Mouse (Mus musculus) C2C12 (cell line): ENCODE results near the gene Gm12886. TPM values are rescaled to one million over a fixed set of nuclear protein-coding genes. Genes with fewer than 3 reads are reported as not detected.

Experiments used
- H3K27me3 ChIP-seq: one replicate; pipeline ENCODE4 v1.6.1; 2011; ENCODE audit not compliant: control insufficient read depth, insufficient read depth, insufficient read length
- H3K36me3 ChIP-seq: one replicate; pipeline ENCODE4 v1.6.1; 2011; ENCODE audit not compliant: control insufficient read depth, insufficient read depth
- H3K4me3 ChIP-seq: one replicate; pipeline ENCODE4 v1.5.1; 2011; ENCODE audit warnings: mild to moderate bottlenecking, control low read depth; ENCODE audit not compliant: poor library complexity, insufficient read depth, severe bottlenecking
- H3K79me2 ChIP-seq: one replicate; pipeline ENCODE4 v1.6.1; 2011; ENCODE audit not compliant: control insufficient read depth, insufficient read depth
- H3K79me3 ChIP-seq: one replicate; pipeline ENCODE4 v1.6.1; 2011; ENCODE audit warnings: low read depth, control low read depth
- H3ac ChIP-seq: one replicate; pipeline ENCODE3; 2011; ENCODE audit warnings: low read depth; ENCODE audit not compliant: control insufficient read depth, insufficient read length
- CEBPB ChIP-seq: IDR thresholded peaks from one replicate; pipeline ENCODE4 v1.6.1; 2011; ENCODE audit warnings: low read depth, mild to moderate bottlenecking, control low read depth, moderate library complexity
- CTCF ChIP-seq: IDR thresholded peaks from one replicate; pipeline ENCODE4 v1.5.1; 2011; ENCODE audit not compliant: control insufficient read depth, insufficient read depth, insufficient read length
- FOSL1 ChIP-seq: IDR thresholded peaks from one replicate; pipeline ENCODE4 v1.8.0; 2011; ENCODE audit warnings: mild to moderate bottlenecking, low read length; ENCODE audit not compliant: poor library complexity, insufficient read depth, severe bottlenecking
- MAX ChIP-seq: IDR thresholded peaks from one replicate; pipeline ENCODE4 v1.6.1; 2011; ENCODE audit warnings: mild to moderate bottlenecking, control low read depth
- MYOD1 ChIP-seq: IDR thresholded peaks from one replicate; pipeline ENCODE4 v1.6.1; 2011; ENCODE audit warnings: low read depth; ENCODE audit not compliant: control insufficient read depth, insufficient read length
- MYOG ChIP-seq: IDR thresholded peaks from one replicate; pipeline ENCODE4 v1.6.1; 2011; ENCODE audit not compliant: control insufficient read depth, insufficient read length; ENCODE audit errors: extremely low read depth
- USF1 ChIP-seq: IDR thresholded peaks from one replicate; pipeline ENCODE4 v1.6.1; 2011; ENCODE audit warnings: low read depth, mild to moderate bottlenecking, control low read depth, moderate library complexity
- long read RNA-seq, 2 experiments: library from polyadenylated mRNA; unstranded; transcript quantifications; one replicate each; pipeline ENCODE4 v2.0.0; 2019 to 2020
- polyA plus RNA-seq: library from polyadenylated mRNA; unstranded; fragments of >200 nt; fragmentation: generic; extraction: Trizol; gene quantifications from one replicate; pipeline ENCODE4 v1.2.1, GENCODE M21; 2012; ENCODE audit warnings: missing spikeins

Gene Gm12886
- polyA plus RNA-seq = not detected
- long read RNA-seq, experiment 1 = 0 reads
- long read RNA-seq, experiment 2 = 0 reads

DNA sequence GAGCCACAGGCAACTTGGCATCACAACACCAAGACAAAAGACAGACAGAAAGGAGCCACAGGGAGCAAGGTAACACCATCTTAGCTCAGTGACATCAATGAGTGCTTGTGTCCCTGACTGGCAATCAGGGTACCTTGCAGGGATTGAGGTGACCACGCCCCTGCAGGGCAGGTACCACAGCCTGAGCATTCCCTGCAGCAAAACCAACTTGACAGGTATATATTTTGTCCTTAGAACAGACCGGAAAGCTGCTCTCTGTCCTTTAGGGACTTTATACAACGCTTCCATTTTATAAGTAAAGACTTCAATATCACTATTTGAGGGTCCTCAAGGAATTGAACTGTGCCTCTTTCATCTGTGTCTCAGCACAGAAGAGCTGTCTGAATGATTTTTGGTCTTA, at the start of gene Gm12886:
Gm12886 (minus strand) TSS at position 101 of the 400 bp plus-strand sequence.
- H3ac ChIP-seq = no peak within 1 kb of the TSS
- no peak within 1 kb of the TSS for H3K4me3 ChIP-seq
- no peaks in the 10 kb centered on the region for H3K36me3 ChIP-seq

More for the DNA sequence above, at the start of gene Gm12886:
- no peaks in the 10 kb centered on the region for H3K27me3 ChIP-seq
- no peaks in the 10 kb centered on the region for H3K79me3 ChIP-seq
- H3K79me2 ChIP-seq = no peaks in the 10 kb centered on the region
- no peak for TF ChIP-seq FOSL1
- no peak for TF ChIP-seq CTCF
- TF ChIP-seq MAX = no peak
- no peak for TF ChIP-seq MYOG
- TF ChIP-seq CEBPB = no peak
- no peak for TF ChIP-seq MYOD1
- TF ChIP-seq USF1 = no peak

Other genes starting within 250 kb of the Gm12886 start
- 3.0 TPM for gene Rlf, start 208.0 kb downstream of the Gm12886 start, polyA plus RNA-seq
- not detected for gene Gm12888, start 98.2 kb downstream of the Gm12886 start, polyA plus RNA-seq
- not detected for gene Gm12887, start 199.0 kb upstream of the Gm12886 start, polyA plus RNA-seq